Mouse (Mus musculus): Measurements from ENCODE around the gene Krtap29-1. TPM values are rescaled to one million over a fixed set of nuclear protein-coding genes. Genes with fewer than 3 reads are reported as not detected.

Gene Krtap29-1
- total and polyA plus RNA-seq, 3 experiments, result not detected

GRCm38 (mm10) chr11:99994384-99994661 lies 15.5 kb upstream of the Krtap29-1 start:
- no peak for DNase-seq (ENCODE audit: low read depth, low spot score)
- TF ChIP-seq BHLHE40 (IDR thresholded peaks at IDR 0.05; ENCODE audit: borderline replicate concordance, low read depth, low read length) (no peak), USF2 (IDR thresholded peaks at IDR 0.05; ENCODE audit: borderline replicate concordance in 1 of 2, insufficient read depth in 1 of 2, low read depth in 1 of 2, low read length in 2 of 2) (no peak), MXI1 (IDR thresholded peaks at IDR 0.05; ENCODE audit: low read depth, low read length) (no peak), UBTF (IDR thresholded peaks at IDR 0.05; ENCODE audit: borderline replicate concordance, insufficient read depth, low read depth, low read length) (no peak), CTCF (IDR thresholded peaks at IDR 0.05 in 2 of 3, conservative IDR thresholded peaks at IDR 0.05 in 1 of 3; ENCODE audit: control insufficient read depth in 1 of 3, insufficient read depth in 1 of 3, low read depth in 2 of 3, low read length in 3 of 3, poor library complexity in 1 of 3, severe bottlenecking in 1 of 3) (no peak), MAX (IDR thresholded peaks at IDR 0.05; ENCODE audit: low read length) (no peak), MEF2A (IDR thresholded peaks at IDR 0.05; ENCODE audit: extremely low read depth, insufficient replicate concordance, low read depth, low read length, poor library complexity, severe bottlenecking) (no peak)
- no peaks in the 10 kb centered on the region for H3K9me3 ChIP-seq (replicated peaks; ENCODE audit: insufficient read depth, low read length)
- no peaks in the 10 kb centered on the region for H3K4me1 ChIP-seq (ENCODE audit: control insufficient read depth in 1 of 2, insufficient read depth in 2 of 2, low read length in 2 of 2)
- H3K27ac ChIP-seq (ENCODE audit: control insufficient read depth, low read depth, low read length), result no peak overlapping the region
- H3K79me2 ChIP-seq (ENCODE audit: control insufficient read depth, insufficient read depth, low read length, poor library complexity), result no peaks in the 10 kb centered on the region
- H3K27me3 ChIP-seq (ENCODE audit: control insufficient read depth in 1 of 2, insufficient read depth in 2 of 2, low read length in 2 of 2), result no peaks in the 10 kb centered on the region
- H3K9ac ChIP-seq (ENCODE audit: control insufficient read depth, low read depth, low read length, poor library complexity, severe bottlenecking), result no peak overlapping the region
- no peaks in the 10 kb centered on the region for H3K36me3 ChIP-seq (ENCODE audit: control insufficient read depth in 1 of 2, insufficient read depth in 2 of 2, low read length in 2 of 2)
- H3K4me3 ChIP-seq (ENCODE audit: control insufficient read depth in 1 of 2, insufficient read depth in 1 of 2, low read depth in 2 of 2, low read length in 2 of 2), result no peak overlapping the region

DNA sequence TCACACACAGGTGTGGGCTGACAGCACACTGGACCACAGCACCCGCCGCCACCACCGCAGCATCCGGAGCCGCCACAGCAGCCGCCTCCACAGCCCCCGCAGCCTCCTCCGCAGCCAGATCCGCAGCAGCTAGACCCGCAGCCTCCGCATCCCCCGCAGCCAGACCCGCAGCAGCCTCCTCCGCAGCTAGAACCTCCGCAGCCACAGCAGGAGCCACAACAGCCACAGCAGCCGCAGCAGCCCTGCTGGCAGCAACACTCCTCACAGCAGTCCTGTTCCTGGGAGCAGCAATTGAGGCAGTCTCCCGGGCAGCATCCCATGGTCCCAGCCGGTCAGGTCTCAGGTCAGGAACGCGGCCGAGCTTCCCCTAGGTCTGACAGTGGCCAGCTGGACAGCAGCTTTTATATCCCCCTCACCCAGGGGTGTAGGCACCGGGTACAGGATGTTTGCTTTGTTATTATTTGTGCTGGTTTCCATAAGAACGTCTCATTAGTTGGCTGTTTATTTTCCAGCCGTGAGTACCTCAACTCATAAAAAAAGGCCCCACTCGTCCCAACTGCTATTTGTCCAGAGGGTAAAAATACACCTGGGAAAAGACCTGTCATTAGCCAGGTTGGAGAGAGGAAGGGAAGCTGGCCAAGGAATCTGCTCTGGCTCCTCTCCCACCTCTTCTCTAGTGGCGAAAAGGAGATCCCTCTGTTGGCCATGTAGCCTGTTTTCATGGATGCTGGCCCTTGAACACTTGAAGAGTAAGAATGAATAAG lies 14.9 kb upstream of the Krtap29-1 start, which contains the start of gene Krtap17-1:
TSS of gene Krtap17-1 (minus strand) at position 375 of the 764 bp plus-strand sequence.
- Histone ChIP-seq H3K4me3 (ENCODE audit: control insufficient read depth in 1 of 2, insufficient read depth in 1 of 2, low read depth in 2 of 2, low read length in 2 of 2) (no peak within 1 kb of the TSS), H3K27ac (ENCODE audit: control insufficient read depth, low read depth, low read length) (no peak within 1 kb of the TSS), H3K79me2 (ENCODE audit: control insufficient read depth, insufficient read depth, low read length, poor library complexity) (no peaks in the 10 kb centered on the region), H3K27me3 (ENCODE audit: control insufficient read depth in 1 of 2, insufficient read depth in 2 of 2, low read length in 2 of 2) (no peaks in the 10 kb centered on the region), H3K9me3 (replicated peaks; ENCODE audit: insufficient read depth, low read length) (no peaks in the 10 kb centered on the region), H3K9ac (ENCODE audit: control insufficient read depth, low read depth, low read length, poor library complexity, severe bottlenecking) (no peak within 1 kb of the TSS), H3K4me1 (ENCODE audit: control insufficient read depth in 1 of 2, insufficient read depth in 2 of 2, low read length in 2 of 2) (no peaks in the 10 kb centered on the region), H3K36me3 (ENCODE audit: control insufficient read depth in 1 of 2, insufficient read depth in 2 of 2, low read length in 2 of 2) (no peaks in the 10 kb centered on the region)
- TF ChIP-seq CTCF (IDR thresholded peaks at IDR 0.05 in 2 of 3, conservative IDR thresholded peaks at IDR 0.05 in 1 of 3; ENCODE audit: control insufficient read depth in 1 of 3, insufficient read depth in 1 of 3, low read depth in 2 of 3, low read length in 3 of 3, poor library complexity in 1 of 3, severe bottlenecking in 1 of 3) (no peak), NELFE (IDR thresholded peaks at IDR 0.05; ENCODE audit: low read depth, low read length) (no peak), CHD1 (IDR thresholded peaks at IDR 0.05; ENCODE audit: low read depth, low read length) (no peak), RCOR1 (IDR thresholded peaks at IDR 0.05; ENCODE audit: low read depth, low read length) (no peak), GABPA (IDR thresholded peaks at IDR 0.05; ENCODE audit: low read depth, low read length) (no peak), GATA1 (IDR thresholded peaks at IDR 0.05; ENCODE audit: low read depth, low read length) (no peak), POLR2AphosphoS2 (IDR thresholded peaks at IDR 0.05; ENCODE audit: low read length) (no peak), ZMIZ1 (IDR thresholded peaks at IDR 0.05; ENCODE audit: low read depth, low read length) (no peak), EP300 (IDR thresholded peaks at IDR 0.05; ENCODE audit: low read depth in 1 of 2, low read length in 2 of 2) (no peak)
- no peak for DNase-seq (ENCODE audit: low read depth, low spot score)
